In the genomic region with DNA sequence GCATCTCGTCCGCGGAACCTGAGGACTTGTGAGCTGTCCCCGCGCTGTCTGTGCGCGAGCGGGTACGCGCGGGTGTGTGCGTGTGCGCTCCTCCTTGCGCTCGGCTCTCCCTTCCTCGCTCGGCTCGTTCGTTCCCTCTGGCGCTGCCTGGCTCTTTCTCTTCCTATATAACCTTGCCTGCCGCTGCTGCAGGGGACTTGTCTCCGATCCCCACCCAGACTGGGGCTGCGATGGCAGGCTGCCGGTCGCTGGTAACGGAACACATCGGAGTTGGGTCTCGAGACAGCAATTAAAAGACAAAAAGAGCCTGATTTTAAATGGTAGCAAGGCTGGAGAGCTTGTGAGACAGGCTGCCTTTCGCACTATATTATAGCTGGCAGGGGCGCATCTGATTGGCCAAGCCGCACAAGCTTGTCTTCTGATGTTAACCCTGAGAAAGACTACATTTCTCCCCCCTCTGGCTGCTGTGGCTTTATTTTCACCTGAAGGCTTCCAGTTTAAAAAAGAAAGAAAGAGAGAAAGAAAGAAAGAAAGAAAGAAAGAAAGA, we compare ENCODE assay signal across 9 mouse cellular contexts. TPM values are rescaled to one million over a fixed set of nuclear protein-coding genes. Genes with fewer than 3 reads are reported as not detected.
DNase-seq lines count a peak whose midpoint lies in the region; ATAC-seq and TF ChIP-seq lines count a peak whose summit lies in the region.
"Had no signal": no experiment of that assay in that cellular context is flagged by ENCODE, and none has a peak within 500 bp of the region (broad histone marks: within the 10 kb centered on the region; RNA-seq: fewer than 3 reads in every experiment).

Shh (minus strand) TSS at position 497 of the 547 bp plus-strand sequence.

- no peaks in the 10 kb centered on the region for H3K36me3 ChIP-seq in heart, embryonic 10.5 days
- H3K36me3 ChIP-seq in hindbrain, postnatal 0 days (ENCODE audit: insufficient read depth, low read length), result no peaks in the 10 kb centered on the region
- no peaks in the 10 kb centered on the region for H3K36me3 ChIP-seq in neural tube, embryonic 12.5 days

- peak within 1 kb of the TSS; percentile 38 for H3K9ac ChIP-seq in hindbrain, postnatal 0 days (replicated peaks; ENCODE audit: low read length)
- H3K9ac ChIP-seq in neural tube, embryonic 12.5 days, result peak within 1 kb of the TSS; percentile 38; the same call in 1 of the 2 replicates

- ATAC-seq in hindbrain, postnatal 0 days, result peak; percentile 50
- peak; percentile 35; the same call in 1 of the 2 replicates for ATAC-seq in neural tube, embryonic 12.5 days (ENCODE audit: low FRiP score, low read depth)

- 1% methylated on average over 31 of the region's 31 CpGs for WGBS in heart, embryonic 10.5 days
- WGBS in hindbrain, postnatal 0 days, result under 1% methylated on average over 31 of the region's 31 CpGs
- 1% methylated on average over 31 of the region's 31 CpGs for WGBS in neural tube, embryonic 12.5 days

- H3K4me2 ChIP-seq in hindbrain, postnatal 0 days (ENCODE audit: low read depth, low read length), result peak within 1 kb of the TSS; percentile 88
- peak within 1 kb of the TSS; percentile 85 for H3K4me2 ChIP-seq in neural tube, embryonic 12.5 days (replicated peaks)

- peaks cover 93% of the 10 kb centered on the region for H3K27me3 ChIP-seq in heart, embryonic 10.5 days (ENCODE audit: insufficient read depth, poor library complexity, severe bottlenecking)
- peaks cover 60% of the 10 kb centered on the region for H3K27me3 ChIP-seq in hindbrain, postnatal 0 days (ENCODE audit: insufficient read depth, low read length)
- peaks cover 81% of the 10 kb centered on the region for H3K27me3 ChIP-seq in neural tube, embryonic 12.5 days (replicated peaks)

- no peak within 1 kb of the TSS for H3K27ac ChIP-seq in heart, embryonic 10.5 days
- H3K27ac ChIP-seq in hindbrain, postnatal 0 days, result peak within 1 kb of the TSS; percentile 52; the same call in 1 of the 2 replicates
- no peak within 1 kb of the TSS for H3K27ac ChIP-seq in neural tube, embryonic 12.5 days
- H3K27ac ChIP-seq: macrophage had no signal

- H3K4me1 ChIP-seq in heart, embryonic 10.5 days, result peaks cover 36% of the 10 kb centered on the region
- H3K4me1 ChIP-seq in hindbrain, postnatal 0 days (ENCODE audit: insufficient read depth, low read length), result no peaks in the 10 kb centered on the region
- peaks cover 30% of the 10 kb centered on the region; the same call in 1 of the 2 replicates for H3K4me1 ChIP-seq in neural tube, embryonic 12.5 days

- DNase-seq in heart, embryonic 10.5 days (ENCODE audit: low spot score), result no peak
- no peak for DNase-seq in heart, adult 9 months (ENCODE audit: low spot score in 2 of 2)
- DNase-seq in urinary bladder, postnatal 14 days (ENCODE audit: low spot score), result peak; percentile 56
- no peak for DNase-seq in urinary bladder, postnatal 10 days (ENCODE audit: low spot score)
- DNase-seq in hindbrain, postnatal 0 days (ENCODE audit: low spot score), result peak; percentile 77
- no peak for DNase-seq in gastrocnemius, adult 18-20 months (ENCODE audit: low spot score)
- no peak for DNase-seq in cerebellum, adult 18-20 months

- H3K9me3 ChIP-seq in heart, embryonic 10.5 days, result no peaks in the 10 kb centered on the region
- no peaks in the 10 kb centered on the region for H3K9me3 ChIP-seq in hindbrain, postnatal 0 days (ENCODE audit: low read length)
- H3K9me3 ChIP-seq in neural tube, embryonic 12.5 days, result no peaks in the 10 kb centered on the region

- peak within 1 kb of the TSS; percentile 67 for H3K4me3 ChIP-seq in heart, embryonic 10.5 days
- H3K4me3 ChIP-seq in hindbrain, postnatal 0 days (ENCODE audit: low read length), result peak within 1 kb of the TSS; percentile 62
- peak within 1 kb of the TSS; percentile 48 for H3K4me3 ChIP-seq in neural tube, embryonic 12.5 days

- TF ChIP-seq CTCF in hindbrain, postnatal 0 days (IDR thresholded peaks at IDR 0.05; ENCODE audit: low read depth), result no peak

RNA-seq across cellular contexts. Expression of gene Shh, which starts in this region (rescaled TPM):
- polyA plus RNA-seq in heart, embryonic 10.5 days (2016; fragmentation: Nextera tagmentation; extraction: Ambion mirVana), result 0.10 and 0.68 TPM in 2 replicates
- total RNA-seq in hindbrain, postnatal 0 days (2014; rRNA removed), result 3.3 and 4.2 TPM in 2 replicates
- 0.84 TPM in 2 replicates for polyA plus RNA-seq in hindbrain, postnatal 0 days (2015; fragmentation: Nextera tagmentation; extraction: Ambion mirVana)
- 3.0 and 3.6 TPM in 2 replicates for polyA plus RNA-seq in neural tube, embryonic 12.5 days (2016; fragmentation: Nextera tagmentation; extraction: Ambion mirVana)
- total RNA-seq in gastrocnemius, adult 18-20 months (2021), result not detected
- polyA plus RNA-seq: macrophage had no signal

Comparison
In these comparisons a context has a peak if more than half of its experiments do, and no peak if none do; other contexts are left out.
1. DNase-seq: peak in urinary bladder, postnatal 14 days (single experiment) and hindbrain, postnatal 0 days (single experiment); none in heart, embryonic 10.5 days (single experiment), heart, adult 9 months (0 of 2), urinary bladder, postnatal 10 days (single experiment), gastrocnemius, adult 18-20 months (single experiment) and cerebellum, adult 18-20 months (0 of 2).
2. Peak in every context shown above with its lines, with median percentiles within 50 percentile points of each other: H3K4me3 ChIP-seq.